Mouse (Mus musculus): ENCODE measurements around the gene Ints1.
A peak's percentile ranks its signal among the peaks of the same experiment; 100 is the strongest.
"Not testable (repeated sequence)": the region's sequence is repeated elsewhere in the genome, so short reads cannot be mapped to it uniquely, and the experiment has no call there.

Ints1 gene

GRCm38 (mm10) chr5:139754753-139755152 is 20.7 kb downstream of the Ints1 start:
- DNase-seq (ENCODE audit: low spot score) = peak; percentile 57

GRCm38 (mm10) chr5:139750535-139750934 is 24.9 kb downstream of the Ints1 start:
- peak; percentile 68 for DNase-seq (ENCODE audit: low spot score)

- DNase-seq (ENCODE audit: low spot score) = no peak
Observed at GRCm38 (mm10) chr5:139749413-139750125, 25.9 kb downstream of the Ints1 start.

- DNase-seq (ENCODE audit: low spot score) = peak; percentile 83
Observed at GRCm38 (mm10) chr5:139745771-139746170, 29.7 kb downstream of the Ints1 start.

GRCm38 (mm10) chr5:139742640-139743039 is 32.8 kb downstream of the Ints1 start:
- DNase-seq (ENCODE audit: low spot score) = not testable (repeated sequence)

- DNase-seq (ENCODE audit: low spot score) = no peak
Observed at GRCm38 (mm10) chr5:139738592-139739315, 36.7 kb downstream of the Ints1 start.

- no peak for DNase-seq (ENCODE audit: low spot score)
Observed at GRCm38 (mm10) chr5:139737841-139738591, 37.5 kb downstream of the Ints1 start.

GRCm38 (mm10) chr5:139736504-139736940 is 39.0 kb downstream of the Ints1 start:
- no peak for DNase-seq (ENCODE audit: low spot score)

- DNase-seq (ENCODE audit: low spot score) = peak; percentile 98
Observed at GRCm38 (mm10) chr5:139735677-139736503, 39.6 kb downstream of the Ints1 start, which contains the start of gene Micall2. TSS of gene Micall2 (minus strand) at chr5:139736336.

- DNase-seq (ENCODE audit: low spot score) = no peak
Observed at GRCm38 (mm10) chr5:139734746-139735145, 40.7 kb downstream of the Ints1 start.

GRCm38 (mm10) chr5:139734016-139734415 is 41.5 kb downstream of the Ints1 start:
- DNase-seq (ENCODE audit: low spot score) = no peak

GRCm38 (mm10) chr5:139732634-139733107 is 42.8 kb downstream of the Ints1 start:
- no peak for DNase-seq (ENCODE audit: low spot score)

GRCm38 (mm10) chr5:139730712-139731486 is 44.6 kb downstream of the Ints1 start:
- DNase-seq (ENCODE audit: low spot score) = peak; percentile 64

GRCm38 (mm10) chr5:139727261-139727660 is 48.2 kb downstream of the Ints1 start:
- DNase-seq (ENCODE audit: low spot score) = no peak

GRCm38 (mm10) chr5:139726186-139726585 is 49.3 kb downstream of the Ints1 start:
- no peak for DNase-seq (ENCODE audit: low spot score)

- DNase-seq (ENCODE audit: low spot score) = peak; percentile 78
Observed at GRCm38 (mm10) chr5:139724336-139725116, 50.9 kb downstream of the Ints1 start.

- DNase-seq (ENCODE audit: low spot score) = peak; percentile 31
Observed at GRCm38 (mm10) chr5:139723113-139723512, 52.4 kb downstream of the Ints1 start.

- peak; percentile 47 for DNase-seq (ENCODE audit: low spot score)
Observed at GRCm38 (mm10) chr5:139722709-139723108, 52.8 kb downstream of the Ints1 start.

GRCm38 (mm10) chr5:139718949-139719348 is 56.5 kb downstream of the Ints1 start:
- DNase-seq (ENCODE audit: low spot score) = no peak

- DNase-seq (ENCODE audit: low spot score) = no peak
Observed at GRCm38 (mm10) chr5:139718540-139718939, 56.9 kb downstream of the Ints1 start.
